Mouse (Mus musculus) brain, embryonic 14.5 days (tissue): ENCODE results near the gene Kcnk7.

Experiments used
- CTCF ChIP-seq: fragments of 200-500 bp; IDR thresholded peaks from 2 replicates; pipeline ENCODE4 v1.5.1; 2012; ENCODE audit warnings: inconsistent platforms, mild to moderate bottlenecking, moderate library complexity, borderline replicate concordance; ENCODE audit not compliant: insufficient read depth, insufficient read length; ENCODE audit errors: extremely low read depth
- POLR2A ChIP-seq: fragments of 200-500 bp; IDR thresholded peaks from 2 replicates; pipeline ENCODE4 v1.6.1; 2012; ENCODE audit warnings: mild to moderate bottlenecking, inconsistent platforms, borderline replicate concordance; ENCODE audit not compliant: poor library complexity, insufficient read depth, insufficient read length, severe bottlenecking; ENCODE audit errors: extremely low read depth

DNA sequence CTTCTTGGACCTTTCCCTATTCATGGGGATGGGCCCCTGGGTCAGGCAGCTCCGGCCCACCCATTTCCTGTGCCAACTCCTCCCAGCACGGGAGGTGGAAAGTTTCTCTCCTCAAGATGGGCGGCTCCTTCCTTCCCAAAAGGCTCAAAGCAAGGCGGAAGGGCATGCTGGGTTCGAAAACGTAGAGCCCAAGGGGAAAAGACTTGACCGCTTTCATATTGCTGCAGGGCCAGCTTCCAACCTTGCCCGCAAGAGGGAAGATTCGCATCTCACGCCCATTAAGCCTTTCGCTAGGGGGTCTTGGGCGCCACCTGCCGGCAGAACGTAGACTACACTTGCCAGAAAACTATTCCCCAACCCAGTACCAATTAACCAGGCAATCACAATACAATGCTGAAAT is 23.5 kb downstream of the Kcnk7 start:
- TF ChIP-seq POLR2A: no peak
- TF ChIP-seq CTCF: peak; percentile 97
